Mouse (Mus musculus): ENCODE measurements at regions not wholly inside any gene's neighbourhood (a gene's known extent, or its start where the extent isn't known, plus 50 kb on each side); places are given as distances from the start of the nearest gene placed in this dataset.

DNA sequence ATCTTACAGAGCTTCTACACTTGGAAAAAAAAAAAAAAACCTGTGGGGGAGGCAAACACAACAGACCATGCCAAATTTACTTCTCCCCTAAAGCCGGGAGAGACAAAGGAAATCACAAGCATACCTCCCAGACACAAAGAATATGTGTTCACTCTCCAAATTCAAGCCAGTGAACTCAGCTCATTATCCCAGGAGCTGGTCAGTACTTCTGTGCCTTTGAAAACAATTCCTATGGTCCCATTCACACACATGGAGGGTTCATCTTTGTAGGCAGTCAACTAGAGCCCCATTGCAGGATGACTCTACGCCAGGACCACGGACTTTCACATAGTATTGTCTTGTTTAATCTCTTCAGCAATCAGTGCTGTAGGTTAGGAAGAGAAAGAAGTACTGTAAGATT is 89.0 kb upstream of the Id4 start:
- TF ChIP-seq CTCF (IDR thresholded peaks at IDR 0.05; ENCODE audit: control insufficient read depth, insufficient read depth, insufficient read length) (no peak), CEBPB (IDR thresholded peaks at IDR 0.05; ENCODE audit: low read depth) (no peak), FOSL1 (IDR thresholded peaks at IDR 0.05; ENCODE audit: insufficient read depth, low read length, poor library complexity, severe bottlenecking) (no peak)

Data from C2C12 (cell line).